8 mouse cellular contexts compared by ENCODE assay signal in the genomic region with DNA sequence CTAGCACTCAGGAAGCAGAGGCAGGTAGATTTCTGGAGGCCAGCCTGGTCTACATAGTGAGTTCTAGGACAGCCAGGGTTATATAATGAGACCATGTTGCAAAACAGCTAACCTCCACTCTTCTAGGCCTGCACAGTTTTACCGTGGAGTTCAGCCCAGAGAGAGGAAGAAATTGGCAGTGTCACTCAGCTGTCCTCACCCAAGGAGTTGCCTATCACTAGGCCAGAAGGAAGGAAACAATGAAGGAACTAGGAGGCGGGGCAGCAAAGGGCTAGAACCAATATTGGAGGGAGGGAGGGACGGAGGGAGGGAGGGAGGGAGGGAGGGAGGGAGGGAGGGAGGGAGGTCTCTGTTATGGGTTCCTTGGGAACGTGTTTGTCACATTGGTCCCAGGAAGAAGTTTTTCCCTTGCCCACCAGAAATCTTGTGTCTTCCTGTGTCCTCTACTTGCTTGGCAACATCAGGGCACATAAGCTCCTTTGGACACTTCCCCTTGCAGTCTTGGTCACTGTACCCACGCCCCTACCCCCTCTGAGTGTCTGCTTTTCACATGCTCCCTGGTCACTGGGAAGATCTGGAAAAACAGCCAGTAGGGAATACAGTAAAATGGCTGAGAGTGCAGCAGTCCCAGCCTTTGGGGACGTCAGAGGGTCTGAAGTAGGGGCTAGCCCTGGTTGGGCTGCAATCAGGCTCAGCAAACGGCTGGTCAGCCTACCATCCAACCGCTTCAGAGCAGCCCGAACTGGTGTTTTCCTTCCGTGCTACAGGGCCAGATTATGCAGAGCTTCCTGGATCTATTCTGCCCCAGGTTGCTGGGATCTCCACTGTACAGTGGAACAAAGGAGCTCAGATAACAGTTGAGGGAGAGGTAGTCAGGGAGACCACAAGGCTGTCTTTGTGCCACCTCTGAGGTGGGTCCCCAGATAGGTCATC. TPM values are rescaled to one million over a fixed set of nuclear protein-coding genes. Genes with fewer than 3 reads are reported as not detected.
DNase-seq lines count a peak whose midpoint lies in the region; ATAC-seq and TF ChIP-seq lines count a peak whose summit lies in the region.

No protein-coding gene starts in this region.

- H3K27me3 ChIP-seq in intestine, embryonic 14.5 days (replicated peaks; ENCODE audit: control insufficient read depth, insufficient read depth, low read length) = no peaks in the 10 kb centered on the region
- no peaks in the 10 kb centered on the region for H3K27me3 ChIP-seq in myocyte (ENCODE audit: control insufficient read depth, insufficient read depth, insufficient read length)

- peaks cover 41% of the 10 kb centered on the region for H3K4me1 ChIP-seq in lung, adult 2 months (ENCODE audit: control insufficient read depth, insufficient read depth, low read length)
- peaks cover 71% of the 10 kb centered on the region for H3K4me1 ChIP-seq in bone marrow macrophage, adult 2 months (ENCODE audit: control insufficient read depth, insufficient read depth, low read length)
- H3K4me1 ChIP-seq in intestine, embryonic 14.5 days (replicated peaks; ENCODE audit: control insufficient read depth, insufficient read depth, low read length) = peaks cover 52% of the 10 kb centered on the region

- WGBS in lung, adult 2 months = 17% methylated on average over 8 of the region's 10 CpGs
- WGBS in intestine, embryonic 14.5 days = 58% methylated on average over 9 of the region's 10 CpGs

- no peaks in the 10 kb centered on the region for H3K9me3 ChIP-seq in intestine, embryonic 14.5 days (ENCODE audit: control insufficient read depth, low read length)

- no peak overlapping the region for H3ac ChIP-seq in myocyte (ENCODE audit: control insufficient read depth, insufficient read length)

- H3K36me3 ChIP-seq in intestine, embryonic 14.5 days (ENCODE audit: control insufficient read depth, insufficient read depth, low read length) = no peaks in the 10 kb centered on the region
- H3K36me3 ChIP-seq in myocyte (ENCODE audit: control insufficient read depth, insufficient read depth) = peaks cover 4% of the 10 kb centered on the region

- peak overlapping the region; percentile 13; the same call in 1 of the 2 replicates for H3K4me2 ChIP-seq in intestine, embryonic 14.5 days (ENCODE audit: low read length)
- H3K4me2 ChIP-seq in myocyte (ENCODE audit: low read depth) = no peak overlapping the region

- 0 out of 2 replicates have a peak overlapping the region, but pooled peaks have one; percentile 2 for H3K9ac ChIP-seq in intestine, embryonic 14.5 days (ENCODE audit: low read length)

- intact Hi-C loops in left cerebral cortex, postnatal 36 days (cut with DNase I) = loop anchor here (5.0 kb wide), 1 partner anchor 32 kb away; no protein-coding TSS in a partner anchor

- TF ChIP-seq POLR2A in lung, adult 2 months (IDR thresholded peaks at IDR 0.05; ENCODE audit: borderline replicate concordance, extremely low read depth, low read depth, low read length) = no peak
- TF ChIP-seq POLR2A in bone marrow macrophage, adult 2 months (IDR thresholded peaks at IDR 0.05; ENCODE audit: borderline replicate concordance, low read depth, low read length) = no peak
- no peak for TF ChIP-seq POLR2A in myocyte (IDR thresholded peaks at IDR 0.05; ENCODE audit: insufficient read length, low read depth)

- H3K79me2 ChIP-seq in myocyte (ENCODE audit: control insufficient read depth, insufficient read depth) = peaks cover 98% of the 10 kb centered on the region

- ATAC-seq in intestine, embryonic 14.5 days (replicated peaks; ENCODE audit: low FRiP score, low TSS enrichment, low read depth) = peak; percentile 37
- ATAC-seq in frontal cortex, adult (ENCODE audit: low TSS enrichment) = no peak

- no peak for DNase-seq in lung, adult 2 months
- DNase-seq in lung, postnatal 14 days = no peak
- no peak for DNase-seq in intestine, embryonic 14.5 days (ENCODE audit: low spot score)
- no peak for DNase-seq in yolk sac, embryonic 10.5 days (ENCODE audit: low spot score)
- no peak for DNase-seq in left cerebral cortex, postnatal 36 days (ENCODE audit: low spot score in 2 of 2)

- H3K27ac ChIP-seq in bone marrow macrophage, adult 2 months (ENCODE audit: insufficient read depth, low read depth, low read length) = peak overlapping the region; percentile 87
- peak overlapping the region; percentile 62 for H3K27ac ChIP-seq in intestine, embryonic 14.5 days (ENCODE audit: low read depth)

- H3K4me3 ChIP-seq in lung, adult 2 months (replicated peaks; ENCODE audit: extremely low read depth, low read depth, low read length) = peak overlapping the region; percentile 30
- peak overlapping the region; percentile 65 for H3K4me3 ChIP-seq in bone marrow macrophage, adult 2 months (ENCODE audit: insufficient read depth, low read length)
- H3K4me3 ChIP-seq in intestine, embryonic 14.5 days (ENCODE audit: low read depth, low read length) = no peak overlapping the region
- H3K4me3 ChIP-seq in myocyte = no peak overlapping the region

- no peak for TF ChIP-seq CTCF in lung, adult 2 months (IDR thresholded peaks at IDR 0.05; ENCODE audit: insufficient read depth, low read length)
- TF ChIP-seq CTCF in bone marrow macrophage, adult 2 months (IDR thresholded peaks at IDR 0.05; ENCODE audit: low read depth, low read length) = no peak

TF ChIP-seq in myocyte, 11 proteins besides CTCF, POLR2A, EP300 and RAD21:
- TF ChIP-seq TCF12 (IDR thresholded peaks at IDR 0.05; ENCODE audit: insufficient read depth, poor library complexity, severe bottlenecking) = no peak
- peak; percentile 7 for TF ChIP-seq POLR2AphosphoS2 (IDR thresholded peaks at IDR 0.05; ENCODE audit: insufficient read length, low read depth)
TF ChIP-seq in myocyte: peak in this region for 1.

RNA-seq across cellular contexts. Expression of gene Myl9, which starts 45.4 kb away (rescaled TPM):
- polyA plus RNA-seq in lung, adult 2 months (2012; rRNA removed) = 174 and 258 TPM in 2 replicates
- 5.1 and 7.6 TPM in 2 replicates for polyA plus RNA-seq in bone marrow macrophage, adult 2 months (2012; ENCODE audit: insufficient read depth, insufficient read length, missing spikeins)
- polyA plus RNA-seq in intestine, embryonic 14.5 days (2014; fragmentation: Nextera tagmentation; extraction: Ambion mirVana) = 1,449 and 1,579 TPM in 2 replicates
- 442 TPM for polyA plus RNA-seq in myocyte (2012; fragmentation: generic; extraction: Trizol)
- 10 to 100 TPM; 16.6 to 16.9 TPM for total RNA-seq in left cerebral cortex, postnatal 36 days (2021)

Comparison
In these comparisons a context has a peak if more than half of its experiments do, and no peak if none do; other contexts are left out.
1. H3K4me3 ChIP-seq: peak in lung, adult 2 months (single experiment) and bone marrow macrophage, adult 2 months (single experiment); none in intestine, embryonic 14.5 days (single experiment) and myocyte (single experiment).
2. RNA of gene Myl9, which starts 45.4 kb away (polyA plus RNA-seq): 1,449 to 1,579 TPM in intestine, embryonic 14.5 days, 442 TPM in myocyte (single experiment) and 174 to 258 TPM in lung, adult 2 months; 5.1 to 7.6 TPM in bone marrow macrophage, adult 2 months; every median in the first group is over 10 times any median in the second.